Mouse (Mus musculus): ENCODE measurements around the gene Rnaseh2c. TPM values are rescaled to one million over a fixed set of nuclear protein-coding genes. Genes with fewer than 3 reads are reported as not detected.

The Rnaseh2c gene
- total RNA-seq, 2 experiments from 2014 or later, result 43.7 to 49.7 TPM

- no peak for DNase-seq (ENCODE audit: low spot score)
- intact Hi-C loops (cut with DNase I), result no loop called here
Measured at GRCm38 (mm10) chr19:5653969-5654719, 52.5 kb downstream of the Rnaseh2c start.

GRCm38 (mm10) chr19:5654720-5655298 is 53.1 kb downstream of the Rnaseh2c start:
- no peak for DNase-seq (ENCODE audit: low spot score)
- intact Hi-C loops (cut with DNase I), result no loop called here

Other genes with a start within 250 kb of the Rnaseh2c start
- gene Eif1ad, start 235.1 kb upstream of the Rnaseh2c start, total RNA-seq (2021), result 10 to 100 TPM; 17.6 to 19.4 TPM
- gene Banf1, start 234.7 kb upstream of the Rnaseh2c start, total RNA-seq (2021), result 100 to 1,000 TPM; 122 to 132 TPM
- gene Sart1, start 213.2 kb upstream of the Rnaseh2c start, total RNA-seq (2021), result 10 to 100 TPM; 45.3 to 58.7 TPM
- gene Tsga10ip, start 199.3 kb upstream of the Rnaseh2c start, total RNA-seq (2021), result under 1 TPM; 0.28 to 0.88 TPM
- 100 to 1,000 TPM; 289 to 292 TPM for gene Drap1, start 176.9 kb upstream of the Rnaseh2c start, total RNA-seq (2021)
- 10 to 100 TPM; 34.9 to 36.2 TPM for gene AI837181, start 176.7 kb upstream of the Rnaseh2c start, total RNA-seq (2021)
- not detected for gene Fosl1, start 154.3 kb upstream of the Rnaseh2c start, total RNA-seq (2021)
- 10 to 100 TPM in 1 of 2 experiments, 1 to 10 TPM in 1; 7.8 to 11.9 TPM for gene Ccdc85b, start 144.0 kb upstream of the Rnaseh2c start, total RNA-seq (2021)
- gene Fibp, start 141.3 kb upstream of the Rnaseh2c start, total RNA-seq (2021), result 10 to 100 TPM; 45.5 to 51.0 TPM
- under 1 TPM in 1 of 2 experiments, not detected in 1; 0.45 TPM for gene Ctsw, start 133.4 kb upstream of the Rnaseh2c start, total RNA-seq (2021)
- 10 to 100 TPM in 1 of 2 experiments, 1 to 10 TPM in 1; 9.9 to 10.3 TPM for gene Efemp2, start 127.9 kb upstream of the Rnaseh2c start, total RNA-seq (2021)
- 10 to 100 TPM; 21.0 to 21.5 TPM for gene Mus81, start 113.5 kb upstream of the Rnaseh2c start, total RNA-seq (2021)
- 100 to 1,000 TPM; 209 to 212 TPM for gene Cfl1, start 111.4 kb upstream of the Rnaseh2c start, total RNA-seq (2021)
- gene 1700020D05Rik, start 98.1 kb upstream of the Rnaseh2c start, total RNA-seq (2021), result 1 to 10 TPM in 1 of 2 experiments, under 1 TPM in 1; 0.78 to 1.0 TPM
- 1 to 10 TPM; 6.2 to 8.1 TPM for gene Snx32, start 91.3 kb upstream of the Rnaseh2c start, total RNA-seq (2021)
- not detected for gene Ovol1, start 41.2 kb upstream of the Rnaseh2c start, total RNA-seq (2021)
- 1 to 10 TPM; 3.0 to 3.2 TPM for gene Ap5b1, start 33.8 kb upstream of the Rnaseh2c start, total RNA-seq (2021)
- 10 to 100 TPM; 24.8 to 26.5 TPM for gene Kat5, start 8.4 kb downstream of the Rnaseh2c start, total RNA-seq (2021)
- 10 to 100 TPM; 22.7 to 29.9 TPM for gene Rela, start 35.6 kb downstream of the Rnaseh2c start, total RNA-seq (2021)
- 10 to 100 TPM; 23.3 to 31.3 TPM for gene Sipa1, start 61.8 kb downstream of the Rnaseh2c start, total RNA-seq (2021)
- gene Map3k11, start 86.9 kb downstream of the Rnaseh2c start, total RNA-seq (2021), result 10 to 100 TPM; 24.0 to 30.4 TPM
- gene Pcnx3, start 87.0 kb downstream of the Rnaseh2c start, total RNA-seq (2021), result 10 to 100 TPM; 17.8 to 18.0 TPM
- not detected for gene Kcnk7, start 102.5 kb downstream of the Rnaseh2c start, total RNA-seq (2021)
- gene Ehbp1l1, start 124.4 kb downstream of the Rnaseh2c start, total RNA-seq (2021), result 100 to 1,000 TPM; 140 to 149 TPM
- gene Fam89b, start 127.8 kb downstream of the Rnaseh2c start, total RNA-seq (2021), result 10 to 100 TPM; 29.5 to 31.5 TPM
- 10 to 100 TPM; 36.6 to 37.2 TPM for gene Ltbp3, start 139.0 kb downstream of the Rnaseh2c start, total RNA-seq (2021)
- gene Scyl1, start 169.5 kb downstream of the Rnaseh2c start, total RNA-seq (2021), result 10 to 100 TPM; 63.5 to 64.1 TPM

Data from heart, postnatal 25 days (tissue).